Mouse (Mus musculus): Measurements from ENCODE around the gene Lce3f. TPM values are rescaled to one million over a fixed set of nuclear protein-coding genes. Genes with fewer than 3 reads are reported as not detected.

Lce3f gene
- polyA plus RNA-seq (2015; fragmentation: Nextera tagmentation; extraction: Ambion mirVana): not detected in 2 replicates

DNA sequence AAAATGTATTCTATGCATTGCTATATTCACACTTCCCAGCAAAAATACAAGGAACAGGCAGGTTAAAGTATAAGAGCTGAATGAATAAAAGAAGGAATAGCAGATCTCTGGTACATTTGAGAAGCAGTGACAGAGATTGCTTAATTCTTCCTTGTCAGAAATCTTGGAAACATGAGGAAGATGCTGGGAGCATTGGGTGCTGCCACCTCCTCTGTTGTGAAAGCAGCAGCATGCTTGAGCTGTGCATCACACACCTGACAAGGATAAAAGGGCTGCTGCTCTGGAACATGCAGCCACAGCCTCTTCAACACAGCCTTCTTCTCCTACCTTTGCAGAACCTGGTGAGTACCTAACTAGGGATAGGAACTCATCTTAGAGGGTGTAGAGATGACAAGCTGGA, at the start of gene Lce3f:
TSS of gene Lce3f (plus strand) at position 301 of the 400 bp plus-strand sequence.
- Histone ChIP-seq H3K4me1 (no peaks in the 10 kb centered on the region), H3K27ac (replicated peaks) (no peak within 1 kb of the TSS), H3K4me2 (no peak within 1 kb of the TSS), H3K9ac (no peak within 1 kb of the TSS), H3K36me3 (no peaks in the 10 kb centered on the region), H3K9me3 (no peaks in the 10 kb centered on the region), H3K4me3 (no peak within 1 kb of the TSS), H3K27me3 (replicated peaks) (no peaks in the 10 kb centered on the region)
- ATAC-seq (ENCODE audit: extremely low read depth, insufficient number of reproducible peaks, low FRiP score, low TSS enrichment): no peak

DNA sequence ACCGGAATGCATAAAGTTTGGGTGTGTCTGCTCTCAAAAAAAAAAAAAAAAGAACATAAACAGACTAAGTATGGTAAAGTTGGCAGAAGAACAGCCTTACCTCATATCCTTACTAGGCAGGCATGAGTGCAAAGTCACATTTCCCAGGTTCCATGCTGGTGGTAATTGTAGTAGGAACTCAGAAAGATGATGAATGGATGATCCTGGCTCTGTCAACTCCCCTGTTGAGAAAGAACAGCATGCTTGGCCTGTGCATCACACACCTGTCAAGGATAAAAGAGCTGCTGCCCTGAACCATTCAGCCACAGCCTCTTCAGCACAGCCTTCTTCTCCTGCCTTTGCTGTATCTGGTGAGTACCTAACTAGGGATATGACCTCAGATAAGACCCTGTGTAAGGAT, 47.8 kb upstream of the Lce3f start, which contains the start of gene Lce3c:
TSS of gene Lce3c (plus strand) at position 301 of the 400 bp plus-strand sequence.
- Histone ChIP-seq H3K36me3 (no peaks in the 10 kb centered on the region), H3K27me3 (replicated peaks) (no peaks in the 10 kb centered on the region), H3K4me2 (no peak within 1 kb of the TSS), H3K4me3 (no peak within 1 kb of the TSS), H3K4me1 (no peaks in the 10 kb centered on the region), H3K27ac (replicated peaks) (no peak within 1 kb of the TSS), H3K9ac (no peak within 1 kb of the TSS), H3K9me3 (no peaks in the 10 kb centered on the region)
- ATAC-seq (ENCODE audit: extremely low read depth, insufficient number of reproducible peaks, low FRiP score, low TSS enrichment): no peak
- 59% methylated on average over 1 of the region's 1 CpGs for WGBS

DNA sequence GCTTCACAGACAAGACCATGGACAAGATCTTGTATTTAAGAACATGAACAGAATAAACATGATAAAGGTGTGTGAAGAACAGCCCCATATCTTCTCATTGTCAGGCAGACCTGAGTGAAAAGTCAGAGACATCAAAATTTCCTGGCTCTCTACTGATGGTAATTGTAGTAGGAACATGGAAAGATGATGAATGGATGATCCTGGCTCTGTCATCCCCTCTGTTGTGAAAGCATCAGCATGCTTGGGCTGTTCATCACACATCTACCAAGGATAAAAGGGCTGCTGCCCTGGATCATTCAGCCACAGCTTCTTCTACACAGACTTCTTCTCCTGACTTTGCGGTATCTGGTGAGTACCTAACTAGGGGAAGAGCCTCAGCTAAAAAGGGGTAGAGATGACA, 34.9 kb upstream of the Lce3f start, which contains the start of gene Lce3d:
TSS of gene Lce3d (plus strand) at position 301 of the 400 bp plus-strand sequence.
- no peak within 1 kb of the TSS for H3K4me2 ChIP-seq
- H3K36me3 ChIP-seq: no peaks in the 10 kb centered on the region
- no peak within 1 kb of the TSS for H3K4me3 ChIP-seq
- no peaks in the 10 kb centered on the region for H3K27me3 ChIP-seq (replicated peaks)
- H3K27ac ChIP-seq (replicated peaks): no peak within 1 kb of the TSS
- H3K9ac ChIP-seq: no peak within 1 kb of the TSS
- 72% methylated on average over 1 of the region's 1 CpGs for WGBS
- H3K4me1 ChIP-seq: no peaks in the 10 kb centered on the region
- no peak for ATAC-seq (ENCODE audit: extremely low read depth, insufficient number of reproducible peaks, low FRiP score, low TSS enrichment)
- no peaks in the 10 kb centered on the region for H3K9me3 ChIP-seq

DNA sequence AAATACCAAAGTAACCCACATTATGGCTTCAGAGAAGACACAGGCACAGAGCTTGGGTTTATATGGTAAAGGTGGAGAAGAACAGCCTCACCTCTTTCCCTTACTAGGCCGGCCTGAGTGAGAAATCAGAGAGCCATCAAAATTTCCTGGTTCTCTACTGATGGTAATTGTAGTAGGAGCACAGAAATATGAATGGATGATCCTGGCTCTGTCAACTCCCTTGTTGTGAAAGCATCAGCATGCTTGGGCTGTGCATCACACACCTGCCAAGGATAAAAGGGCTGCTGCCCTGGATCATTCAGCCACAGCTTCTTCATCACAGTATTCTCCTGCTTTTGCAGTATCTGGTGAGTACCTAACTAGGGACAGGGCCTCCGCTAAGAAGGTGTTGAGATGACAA, 25.3 kb upstream of the Lce3f start, which contains the start of gene Lce3e:
TSS of gene Lce3e (plus strand) at position 301 of the 400 bp plus-strand sequence.
- H3K4me1 ChIP-seq: no peaks in the 10 kb centered on the region
- ATAC-seq (ENCODE audit: extremely low read depth, insufficient number of reproducible peaks, low FRiP score, low TSS enrichment): no peak
- WGBS: 76% methylated on average over 2 of the region's 2 CpGs
- H3K4me2 ChIP-seq: no peak within 1 kb of the TSS
- H3K4me3 ChIP-seq: no peak within 1 kb of the TSS
- H3K36me3 ChIP-seq: no peaks in the 10 kb centered on the region
- H3K9me3 ChIP-seq: no peaks in the 10 kb centered on the region
- H3K9ac ChIP-seq: no peak within 1 kb of the TSS
- no peak within 1 kb of the TSS for H3K27ac ChIP-seq (replicated peaks)
- no peaks in the 10 kb centered on the region for H3K27me3 ChIP-seq (replicated peaks)

DNA sequence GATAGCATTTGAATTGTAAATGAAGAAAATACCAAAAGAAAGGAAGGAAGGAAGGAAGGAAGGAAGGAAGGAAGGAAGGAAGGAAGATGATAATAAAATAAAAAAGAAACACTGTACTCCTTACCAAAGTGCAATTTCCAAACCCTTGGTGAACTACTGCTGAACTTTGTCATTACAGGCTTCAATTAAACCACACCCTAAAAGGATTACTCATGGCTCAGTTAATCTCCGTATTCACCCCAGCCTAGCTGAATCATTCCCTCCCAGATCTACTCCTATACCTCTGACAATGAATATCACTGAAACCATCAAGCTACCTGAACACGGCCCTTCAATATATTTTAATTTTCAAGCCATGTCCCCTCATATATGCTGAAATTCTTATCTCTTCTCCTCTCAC, 13.5 kb upstream of the Lce3f start:
- ATAC-seq (ENCODE audit: extremely low read depth, insufficient number of reproducible peaks, low FRiP score, low TSS enrichment): no peak
- Histone ChIP-seq H3K4me3 (no peak overlapping the region), H3K36me3 (no peaks in the 10 kb centered on the region), H3K9ac (no peak overlapping the region), H3K27ac (replicated peaks) (no peak overlapping the region), H3K4me2 (no peak overlapping the region), H3K4me1 (no peaks in the 10 kb centered on the region), H3K27me3 (replicated peaks) (no peaks in the 10 kb centered on the region), H3K9me3 (no peaks in the 10 kb centered on the region)
- WGBS: 59% methylated on average over 2 of the region's 2 CpGs

DNA sequence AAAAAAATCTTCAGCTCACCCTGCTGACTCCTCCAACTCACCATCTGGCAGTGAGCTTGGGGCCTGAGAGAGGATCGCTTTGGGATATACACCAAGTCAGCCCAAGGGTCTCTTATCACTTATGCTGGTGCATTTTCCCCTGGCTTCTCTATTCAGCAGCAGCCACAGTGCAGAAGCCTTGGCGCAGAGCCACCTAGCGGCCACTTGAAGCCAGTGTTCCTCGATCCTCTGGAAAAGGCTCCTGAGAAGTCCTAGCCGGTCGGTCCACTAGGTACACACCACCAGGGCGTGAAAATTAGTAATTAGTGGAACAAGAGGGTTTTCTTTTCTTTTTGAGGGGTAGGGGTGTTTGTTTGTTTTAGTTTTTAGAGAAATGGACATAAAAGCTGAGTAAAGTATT, 6.7 kb downstream of the Lce3f start:
- H3K4me2 ChIP-seq: no peak overlapping the region
- no peak overlapping the region for H3K4me3 ChIP-seq
- no peak overlapping the region for H3K9ac ChIP-seq
- H3K9me3 ChIP-seq: no peaks in the 10 kb centered on the region
- no peaks in the 10 kb centered on the region for H3K36me3 ChIP-seq
- ATAC-seq (ENCODE audit: extremely low read depth, insufficient number of reproducible peaks, low FRiP score, low TSS enrichment): no peak
- 4% methylated on average over 7 of the region's 7 CpGs for WGBS
- no peaks in the 10 kb centered on the region for H3K27me3 ChIP-seq (replicated peaks)
- H3K4me1 ChIP-seq: no peaks in the 10 kb centered on the region
- no peak overlapping the region for H3K27ac ChIP-seq (replicated peaks)

DNA sequence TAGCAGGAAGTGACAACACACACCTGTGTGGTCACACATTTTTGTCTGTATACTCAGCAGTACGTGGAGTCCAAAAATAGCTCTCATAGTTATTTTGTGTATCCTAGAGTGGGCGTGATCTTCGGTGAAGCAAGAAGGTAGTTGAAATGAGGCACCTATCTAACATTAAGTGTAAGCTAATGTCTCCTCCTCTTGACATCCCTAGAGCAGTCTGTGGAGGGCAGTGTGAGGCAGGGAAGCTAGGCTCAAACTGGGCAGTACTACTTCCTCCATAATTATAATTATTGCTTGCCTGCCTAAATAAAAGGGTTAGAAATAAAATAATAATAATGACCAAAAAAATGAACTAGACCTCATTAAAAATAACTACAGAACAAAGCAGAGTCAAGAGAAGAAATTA, 8.6 kb downstream of the Lce3f start:
- 56% methylated on average over 3 of the region's 3 CpGs for WGBS
- Histone ChIP-seq H3K4me2 (no peak overlapping the region), H3K9ac (no peak overlapping the region), H3K36me3 (no peaks in the 10 kb centered on the region), H3K4me1 (no peaks in the 10 kb centered on the region), H3K27me3 (replicated peaks) (no peaks in the 10 kb centered on the region), H3K4me3 (no peak overlapping the region), H3K9me3 (no peaks in the 10 kb centered on the region), H3K27ac (replicated peaks) (no peak overlapping the region)
- ATAC-seq (ENCODE audit: extremely low read depth, insufficient number of reproducible peaks, low FRiP score, low TSS enrichment): no peak

DNA sequence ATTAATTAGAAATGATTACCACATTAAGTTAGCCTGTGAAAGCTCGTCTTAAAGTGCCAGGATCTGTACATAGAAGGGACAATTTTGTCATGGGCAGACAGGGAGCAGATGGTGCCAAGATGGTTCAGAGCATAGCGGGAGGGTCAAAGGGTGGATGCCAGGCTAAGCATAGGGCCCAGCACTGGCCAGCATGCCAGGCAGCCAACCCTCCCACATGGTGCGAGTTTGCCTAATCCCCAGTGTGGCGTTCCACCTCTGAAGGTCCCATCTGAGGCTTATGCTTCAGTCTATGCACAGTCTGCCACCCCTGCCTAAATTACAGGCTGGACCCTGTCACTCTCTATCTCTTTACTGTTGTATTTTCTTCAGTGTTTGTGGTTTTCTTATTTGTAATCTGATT, 10.8 kb downstream of the Lce3f start:
- no peak for ATAC-seq (ENCODE audit: extremely low read depth, insufficient number of reproducible peaks, low FRiP score, low TSS enrichment)
- no peaks in the 10 kb centered on the region for H3K36me3 ChIP-seq
- no peaks in the 10 kb centered on the region for H3K4me1 ChIP-seq
- no peak overlapping the region for H3K4me2 ChIP-seq
- WGBS: 58% methylated on average over 4 of the region's 4 CpGs
- H3K27me3 ChIP-seq (replicated peaks): no peaks in the 10 kb centered on the region
- H3K9ac ChIP-seq: no peak overlapping the region
- no peaks in the 10 kb centered on the region for H3K9me3 ChIP-seq
- H3K4me3 ChIP-seq: no peak overlapping the region
- no peak overlapping the region for H3K27ac ChIP-seq (replicated peaks)

DNA sequence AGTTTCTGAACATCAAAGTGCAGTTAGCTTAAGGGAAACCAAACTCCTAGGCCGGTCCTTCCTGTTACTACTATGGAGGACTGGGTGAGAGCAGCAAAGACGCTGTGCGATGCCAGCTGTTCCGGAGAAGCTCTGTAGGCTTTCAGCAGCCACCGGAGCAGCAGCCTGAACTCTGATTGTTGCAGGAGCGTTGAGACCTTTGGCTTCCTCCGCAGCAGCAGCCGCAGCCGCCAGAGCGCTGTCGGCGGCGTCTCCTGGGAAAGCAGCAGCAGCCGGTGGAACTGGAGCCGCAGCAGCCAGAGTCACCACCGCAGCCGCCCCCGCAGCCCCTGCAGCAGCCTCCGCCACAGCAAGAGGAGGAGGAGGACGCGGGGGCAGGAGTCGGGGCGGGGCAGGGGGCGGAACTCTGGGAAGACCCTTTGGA, 22.4 kb downstream of the Lce3f start:
- WGBS: under 1% methylated on average over 24 of the region's 24 CpGs
- Histone ChIP-seq H3K27ac (replicated peaks) (no peak overlapping the region), H3K4me2 (peak overlapping the region; percentile 85), H3K36me3 (no peaks in the 10 kb centered on the region), H3K4me1 (peaks cover 10% of the 10 kb centered on the region; the same call in 1 of the 2 replicates), H3K9me3 (no peaks in the 10 kb centered on the region), H3K27me3 (replicated peaks) (peaks cover 8% of the 10 kb centered on the region; the same call in 1 of the 2 replicates), H3K9ac (peak overlapping the region; percentile 76), H3K4me3 (peak overlapping the region; percentile 61)
- no peak; the same call in 1 of the 2 replicates for ATAC-seq (ENCODE audit: extremely low read depth, insufficient number of reproducible peaks, low FRiP score, low TSS enrichment)

DNA sequence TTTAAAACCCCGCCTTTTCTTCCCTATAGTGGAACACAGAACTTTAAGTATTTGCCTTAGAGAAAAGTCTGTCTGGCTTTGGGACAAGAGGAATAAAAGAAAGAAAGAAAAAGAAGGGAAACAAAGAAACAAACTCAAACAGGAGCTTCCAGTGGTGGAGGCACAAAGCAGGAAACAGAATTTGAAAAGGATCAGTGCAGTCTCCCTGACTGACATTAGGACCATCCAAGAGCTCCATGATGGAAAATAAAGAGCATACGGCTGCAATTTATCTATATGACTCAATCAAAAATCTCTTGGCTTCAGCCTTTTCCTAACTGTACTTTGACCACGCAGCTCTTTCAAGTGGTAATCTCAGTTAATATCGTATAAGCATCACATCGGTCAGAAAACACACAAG, 22.8 kb downstream of the Lce3f start:
- 31% methylated on average over 5 of the region's 5 CpGs for WGBS
- Histone ChIP-seq H3K4me1 (peaks cover 10% of the 10 kb centered on the region; the same call in 1 of the 2 replicates), H3K4me2 (peak overlapping the region; percentile 85), H3K27me3 (replicated peaks) (peaks cover 8% of the 10 kb centered on the region; the same call in 1 of the 2 replicates), H3K9me3 (no peaks in the 10 kb centered on the region), H3K36me3 (no peaks in the 10 kb centered on the region), H3K4me3 (peak overlapping the region; percentile 61), H3K27ac (replicated peaks) (no peak overlapping the region), H3K9ac (peak overlapping the region; percentile 76)
- no peak for ATAC-seq (ENCODE audit: extremely low read depth, insufficient number of reproducible peaks, low FRiP score, low TSS enrichment)

DNA sequence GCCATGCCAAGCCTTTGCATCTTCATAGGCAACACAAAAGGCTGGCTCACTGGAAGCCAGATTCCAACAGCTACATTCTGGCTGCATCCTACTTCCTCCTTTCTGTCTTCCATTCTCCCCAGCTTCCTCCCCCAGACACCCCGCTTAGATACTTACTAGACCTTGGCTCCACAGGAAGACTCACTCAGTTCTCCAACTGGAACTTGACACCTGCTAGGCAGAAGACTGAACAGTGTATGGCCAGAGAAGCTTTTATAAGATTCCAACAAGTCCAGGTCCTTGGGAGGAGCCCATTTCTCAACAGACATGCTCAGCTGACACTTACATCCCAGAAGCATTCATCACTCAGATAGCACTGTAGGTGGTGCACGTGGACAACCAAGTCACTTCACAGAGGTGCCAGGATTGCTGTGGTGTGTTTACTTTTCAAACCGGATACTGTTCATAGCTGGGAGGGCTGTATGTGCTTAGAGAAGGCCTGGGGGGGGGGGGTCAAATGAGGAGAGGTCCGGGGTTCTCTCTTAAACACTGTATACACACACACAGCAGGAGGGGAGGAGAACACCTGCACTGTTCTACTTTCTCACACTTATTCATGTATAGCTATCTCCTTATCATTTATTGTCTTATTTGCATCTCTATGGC, 23.6 kb downstream of the Lce3f start, which contains the start of gene Crct1:
TSS of gene Crct1 (minus strand) at position 228 of the 645 bp plus-strand sequence.
- H3K4me2 ChIP-seq: peak within 1 kb of the TSS; percentile 85
- H3K27ac ChIP-seq (replicated peaks): no peak within 1 kb of the TSS
- WGBS: 45% methylated on average over 4 of the region's 4 CpGs
- peaks cover 10% of the 10 kb centered on the region; the same call in 1 of the 2 replicates for H3K4me1 ChIP-seq
- ATAC-seq (ENCODE audit: extremely low read depth, insufficient number of reproducible peaks, low FRiP score, low TSS enrichment): no peak
- no peaks in the 10 kb centered on the region for H3K9me3 ChIP-seq
- H3K27me3 ChIP-seq (replicated peaks): peaks cover 8% of the 10 kb centered on the region; the same call in 1 of the 2 replicates
- H3K4me3 ChIP-seq: peak within 1 kb of the TSS; percentile 61
- H3K9ac ChIP-seq: peak within 1 kb of the TSS; percentile 76
- no peaks in the 10 kb centered on the region for H3K36me3 ChIP-seq

DNA sequence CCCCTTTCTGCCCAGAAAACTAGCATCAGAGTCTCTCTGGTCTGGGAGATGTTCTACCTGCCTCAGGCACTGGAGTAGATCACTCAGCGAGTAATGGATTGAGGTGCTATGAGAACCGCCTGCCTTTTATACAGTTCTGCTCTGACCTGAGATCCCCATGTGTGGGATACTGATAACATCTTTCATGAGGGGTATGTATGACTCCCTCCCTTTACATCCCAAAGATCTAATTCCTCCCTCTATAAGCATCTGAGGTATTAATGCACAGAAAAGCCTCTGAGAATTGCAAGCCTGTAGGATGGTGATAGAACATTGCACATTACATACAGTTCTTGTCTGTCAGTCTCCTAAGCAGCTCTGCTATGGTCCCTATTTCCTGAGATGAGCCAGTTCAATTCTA, 26.9 kb downstream of the Lce3f start, which contains the start of gene Lce1m:
TSS of gene Lce1m (minus strand) at position 101 of the 400 bp plus-strand sequence.
- H3K4me2 ChIP-seq: no peak within 1 kb of the TSS
- H3K27me3 ChIP-seq (replicated peaks): peaks cover 6% of the 10 kb centered on the region; the same call in 1 of the 2 replicates
- ATAC-seq (ENCODE audit: extremely low read depth, insufficient number of reproducible peaks, low FRiP score, low TSS enrichment): no peak
- no peak within 1 kb of the TSS for H3K27ac ChIP-seq (replicated peaks)
- 82% methylated on average over 2 of the region's 2 CpGs for WGBS
- peaks cover 8% of the 10 kb centered on the region; the same call in 1 of the 2 replicates for H3K4me1 ChIP-seq
- H3K9ac ChIP-seq: no peak within 1 kb of the TSS
- no peaks in the 10 kb centered on the region for H3K9me3 ChIP-seq
- no peak within 1 kb of the TSS for H3K4me3 ChIP-seq
- H3K36me3 ChIP-seq: no peaks in the 10 kb centered on the region

All from heart, embryonic 13.5 days (tissue).